Mouse (Mus musculus) myocyte (in vitro differentiated cells): ENCODE results near the gene Rnaseh2a.

Source experiments
- CEBPB ChIP-seq: IDR thresholded peaks from 2 replicates; pipeline ENCODE4 v1.6.1; 2011; ENCODE audit warnings: mild to moderate bottlenecking, moderate library complexity; ENCODE audit not compliant: poor library complexity, insufficient read depth, severe bottlenecking
- MAX ChIP-seq: IDR thresholded peaks from one replicate; pipeline ENCODE4 v1.6.1; 2011; ENCODE audit warnings: low read depth, mild to moderate bottlenecking, control low read depth
- MYOD1 ChIP-seq, 3 experiments: IDR thresholded peaks; one replicate each; pipeline ENCODE4 v1.6.1; 2011; ENCODE audit warnings: control low read depth in 2 of 3, low read depth in 2 of 3, mild to moderate bottlenecking in 2 of 3, moderate library complexity in 1 of 3; ENCODE audit not compliant: insufficient read length in 2 of 3, control insufficient read depth in 1 of 3
- POLR2A ChIP-seq: IDR thresholded peaks from one replicate; pipeline ENCODE4 v1.6.1; 2011; ENCODE audit warnings: low read depth, mild to moderate bottlenecking, control low read depth, moderate library complexity; ENCODE audit not compliant: insufficient read length
- POLR2AphosphoS2 ChIP-seq: IDR thresholded peaks from one replicate; pipeline ENCODE4 v1.6.1; 2011; ENCODE audit warnings: low read depth, control low read depth; ENCODE audit not compliant: insufficient read length
- TCF12 ChIP-seq: IDR thresholded peaks from one replicate; pipeline ENCODE4 v1.6.1; 2011; ENCODE audit warnings: mild to moderate bottlenecking, control low read depth; ENCODE audit not compliant: poor library complexity, insufficient read depth, severe bottlenecking
- USF1 ChIP-seq: IDR thresholded peaks from one replicate; pipeline ENCODE4 v1.6.1; 2011; ENCODE audit warnings: low read depth, mild to moderate bottlenecking, control low read depth, moderate library complexity

GRCm38 (mm10) chr8:84986379-84986945, 16.9 kb upstream of the Rnaseh2a start:
- no peak for TF ChIP-seq POLR2A
- no peak for TF ChIP-seq CEBPB
- TF ChIP-seq TCF12 = no peak
- no peak for TF ChIP-seq POLR2AphosphoS2
- no peak for TF ChIP-seq MAX
- TF ChIP-seq MYOD1 (IDR thresholded peaks at IDR 0.05; ENCODE audit: control insufficient read depth in 1 of 3, insufficient read length in 2 of 3, low read depth in 2 of 3) = no peak
- TF ChIP-seq USF1 = no peak
